Mouse (Mus musculus) liver, postnatal 0 days (tissue): ENCODE measurements at regions not wholly inside any gene's neighbourhood (a gene's known extent, or its start where the extent isn't known, plus 50 kb on each side); places are given as distances from the start of the nearest gene placed in this dataset.

Experiments used
- ATAC-seq: fragments of 200-750 bp; cut with Nextera tagmentation; 2 replicates; pipeline ENCODE4 v1.8.0; 2017; ENCODE audit warnings: mild to moderate bottlenecking, moderate library complexity
- DNase-seq: peaks from one replicate; pipeline ENCODE4 v3.0.0-alpha.2; 2016
- H3K27ac ChIP-seq: fragments of 300-500 bp; sonication (generic); 2 replicates; pipeline ENCODE4 v1.5.1; 2014; ENCODE audit warnings: antibody characterized with exemption, moderate library complexity, mild to moderate bottlenecking, low read depth
- H3K27me3 ChIP-seq: fragments of 300-500 bp; sonication (generic); 2 replicates; pipeline ENCODE4 v1.6.1; 2014; ENCODE audit warnings: low read length, control low read depth, mixed read lengths; ENCODE audit not compliant: insufficient read depth
- H3K36me3 ChIP-seq: fragments of 300-500 bp; sonication (generic); replicated peaks from 2 replicates; pipeline ENCODE4 v1.6.1; 2014; ENCODE audit warnings: mild to moderate bottlenecking, control low read depth, low read length, moderate library complexity, mixed read lengths; ENCODE audit not compliant: insufficient read depth
- H3K4me1 ChIP-seq: fragments of 300-500 bp; sonication (generic); 2 replicates; pipeline ENCODE4 v1.6.1; 2014; ENCODE audit warnings: antibody characterized with exemption, mild to moderate bottlenecking, control low read depth; ENCODE audit not compliant: insufficient read depth
- H3K4me2 ChIP-seq: fragments of 300-500 bp; sonication (generic); 2 replicates; pipeline ENCODE4 v1.6.1; 2014; ENCODE audit warnings: low read depth, mild to moderate bottlenecking, low read length, moderate library complexity, mixed read lengths
- H3K4me3 ChIP-seq: fragments of 300-500 bp; sonication (generic); 2 replicates; pipeline ENCODE4 v1.5.1; 2014; ENCODE audit warnings: low read depth, low read length
- H3K9ac ChIP-seq: fragments of 300-500 bp; sonication (generic); replicated peaks from 2 replicates; pipeline ENCODE4 v1.6.1; 2014; ENCODE audit warnings: mild to moderate bottlenecking, moderate library complexity
- H3K9me3 ChIP-seq: fragments of 300-500 bp; sonication (generic); 2 replicates; pipeline ENCODE4 v1.6.1; 2016; ENCODE audit warnings: mild to moderate bottlenecking, control low read depth, low read length, mixed read lengths
- CTCF ChIP-seq: sonication (generic); IDR thresholded peaks from 2 replicates; pipeline ENCODE4 v1.5.1; 2016; ENCODE audit warnings: antibody characterized with exemption, low read depth
- EP300 ChIP-seq: IDR thresholded peaks from 2 replicates; pipeline ENCODE4 v1.6.1; 2016; ENCODE audit warnings: antibody characterized with exemption, low read depth, mild to moderate bottlenecking
- WGBS: fragments of 180-500 bp; shearing (Covaris S2); extraction: QIAGEN DNeasy Blood & Tissue Kit; methylation state at CpG from one replicate; pipeline ENCODE4 v1.1.7; 2014; ENCODE audit not compliant: insufficient replicate concordance; 5-methylcytosine and 5-hydroxymethylcytosine counted together

DNA sequence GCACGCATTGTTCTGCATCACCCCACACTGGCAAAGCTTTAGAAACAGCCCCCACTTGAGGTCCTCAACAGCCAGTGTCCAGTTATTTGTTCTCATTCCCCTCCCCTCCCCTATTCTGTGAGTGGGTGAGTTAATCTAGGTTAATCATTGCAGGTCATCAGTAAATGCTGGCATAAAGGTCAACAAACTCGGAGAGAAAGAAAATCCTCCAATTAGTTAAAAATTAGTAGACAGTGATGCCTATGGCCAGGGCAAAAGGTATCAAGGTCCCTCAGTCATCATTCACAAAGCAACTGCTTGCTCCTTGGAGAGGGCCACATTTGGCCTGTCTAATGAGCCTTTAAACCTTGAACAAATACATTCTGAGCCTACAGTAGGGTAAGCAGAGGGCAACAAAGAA, 105.3 kb upstream of the Dynlrb2 start:
- Histone ChIP-seq H3K9me3 (no peaks in the 10 kb centered on the region), H3K27me3 (no peaks in the 10 kb centered on the region), H3K36me3 (no peaks in the 10 kb centered on the region), H3K27ac (no peak overlapping the region), H3K4me3 (no peak overlapping the region), H3K4me1 (no peaks in the 10 kb centered on the region), H3K4me2 (no peak overlapping the region), H3K9ac (no peak overlapping the region)
- DNase-seq = no peak
- peak; percentile 25; the same call in 1 of the 2 replicates for ATAC-seq
- TF ChIP-seq CTCF = no peak
- no peak for TF ChIP-seq EP300
- WGBS = 72% methylated on average over 2 of the region's 2 CpGs

DNA sequence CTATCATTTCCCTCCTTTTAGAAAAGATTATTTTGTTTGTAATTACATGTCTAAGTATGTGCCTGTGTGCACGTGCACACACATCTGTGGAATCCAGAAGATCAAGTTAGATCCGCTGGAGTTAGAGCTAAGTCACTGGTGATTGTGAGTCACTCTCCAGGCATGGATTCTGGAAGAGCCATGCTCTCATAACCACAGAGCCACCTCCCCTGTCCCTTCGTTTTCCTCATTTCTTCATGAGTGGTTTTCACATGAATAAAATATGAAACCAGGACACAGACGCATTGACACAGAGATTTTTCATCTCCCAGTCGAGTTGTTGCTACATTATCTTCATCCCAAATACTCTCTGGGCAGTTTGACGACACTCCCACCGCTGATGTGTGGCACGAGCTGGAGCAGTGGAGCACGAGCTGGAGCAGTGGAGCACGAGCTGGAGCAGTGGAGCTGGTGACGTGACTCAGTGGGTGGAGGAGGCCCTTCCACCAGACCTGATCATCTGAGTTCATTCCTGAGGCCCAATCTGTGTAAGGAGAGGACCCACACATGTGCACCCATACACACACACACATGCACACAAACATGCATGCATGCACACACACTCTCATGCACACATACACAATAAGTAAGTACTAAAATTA, 106.1 kb upstream of the Dynlrb2 start:
- 79% methylated on average over 11 of the region's 11 CpGs for WGBS
- H3K27ac ChIP-seq = no peak overlapping the region
- no peak for ATAC-seq

DNA sequence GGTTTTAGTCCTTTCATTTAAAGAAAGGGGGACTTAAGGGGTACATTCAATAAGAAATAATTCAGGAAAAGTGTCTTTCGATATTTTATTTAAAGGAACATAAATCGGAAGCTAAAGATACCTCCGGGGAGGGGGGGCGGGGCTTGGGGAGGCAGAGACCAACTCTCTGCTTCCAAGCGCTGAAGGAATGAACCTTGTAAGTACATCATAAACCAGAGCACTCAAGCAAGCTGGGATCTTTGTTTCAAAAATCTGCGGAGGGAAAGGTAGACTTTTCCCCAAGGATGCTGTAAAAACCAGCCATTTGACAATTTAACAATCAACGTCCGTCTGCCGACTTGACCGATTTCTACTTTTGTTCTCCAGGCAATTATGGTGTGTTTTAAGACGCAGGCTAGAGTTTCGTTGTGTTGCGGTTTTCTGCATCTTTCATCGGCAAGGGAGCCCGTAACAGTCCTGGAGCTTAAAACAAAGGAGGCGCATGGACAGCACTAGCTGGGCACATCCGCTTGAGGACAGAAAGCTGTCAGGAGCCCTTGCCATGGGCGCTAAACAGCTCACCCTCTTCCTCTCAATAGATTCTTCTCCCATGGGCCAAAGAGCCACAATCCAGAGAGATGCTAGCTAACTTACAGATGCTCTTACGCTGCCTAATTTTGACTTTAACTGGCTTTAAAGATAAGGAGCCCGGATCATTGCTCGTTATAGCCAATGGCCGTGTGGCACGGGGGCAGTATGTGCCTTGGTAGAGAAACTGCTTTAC, 119.4 kb upstream of the Dynlrb2 start:
- Histone ChIP-seq H3K27me3 (no peaks in the 10 kb centered on the region), H3K9ac (no peak overlapping the region), H3K9me3 (no peaks in the 10 kb centered on the region), H3K4me2 (no peak overlapping the region), H3K27ac (no peak overlapping the region), H3K36me3 (no peaks in the 10 kb centered on the region), H3K4me1 (no peaks in the 10 kb centered on the region), H3K4me3 (no peak overlapping the region)
- ATAC-seq (no peak), DNase-seq (no peak)
- 86% methylated on average over 23 of the region's 23 CpGs for WGBS
- TF ChIP-seq EP300 = no peak
- no peak for TF ChIP-seq CTCF

More for the DNA sequence above, 106.1 kb upstream of the Dynlrb2 start:
- Histone ChIP-seq H3K9ac (no peak overlapping the region), H3K36me3 (no peaks in the 10 kb centered on the region), H3K4me2 (no peak overlapping the region), H3K27me3 (no peaks in the 10 kb centered on the region), H3K4me1 (no peaks in the 10 kb centered on the region), H3K4me3 (no peak overlapping the region), H3K9me3 (no peaks in the 10 kb centered on the region)
- no peak for DNase-seq
- TF ChIP-seq EP300 (no peak), CTCF (no peak)

DNA sequence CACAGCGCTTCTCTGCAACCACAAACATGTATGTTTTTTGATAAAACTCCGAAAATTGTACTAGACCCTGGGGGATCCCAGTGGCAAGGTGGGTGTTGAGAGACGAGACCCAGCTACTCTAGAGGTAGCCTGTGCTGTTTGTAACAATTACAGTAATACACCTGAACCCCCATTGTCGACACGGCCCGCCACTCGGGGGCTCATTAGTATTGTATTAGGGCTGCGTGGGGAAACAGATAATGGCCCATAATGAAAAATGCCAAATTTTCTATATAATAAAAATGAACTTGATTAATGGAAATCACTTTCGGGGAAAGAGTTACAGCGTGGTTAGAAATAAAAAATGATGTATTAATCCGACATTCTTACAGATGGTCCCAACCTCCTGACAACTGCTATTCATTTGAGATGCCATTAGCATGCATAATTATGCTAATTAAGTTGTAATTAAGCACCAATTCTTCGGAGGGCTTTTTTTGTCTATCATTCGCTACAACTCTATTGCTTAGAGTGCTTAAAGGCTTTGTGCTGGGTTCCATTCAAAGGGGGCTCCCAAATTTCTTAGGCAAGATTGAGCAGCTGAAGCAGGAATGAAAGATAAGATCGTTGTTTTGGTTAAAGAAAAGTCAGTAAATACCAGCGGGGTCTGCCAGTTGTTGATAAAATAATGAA, 120.2 kb upstream of the Dynlrb2 start:
- WGBS = 72% methylated on average over 15 of the region's 15 CpGs
- H3K4me1 ChIP-seq = no peaks in the 10 kb centered on the region
- TF ChIP-seq EP300 (no peak), CTCF (no peak)
- H3K27me3 ChIP-seq = no peaks in the 10 kb centered on the region
- no peaks in the 10 kb centered on the region for H3K9me3 ChIP-seq
- H3K9ac ChIP-seq = no peak overlapping the region
- no peak for DNase-seq
- no peak for ATAC-seq
- no peak overlapping the region for H3K4me3 ChIP-seq
- no peak overlapping the region for H3K27ac ChIP-seq
- no peaks in the 10 kb centered on the region for H3K36me3 ChIP-seq
- H3K4me2 ChIP-seq = no peak overlapping the region

DNA sequence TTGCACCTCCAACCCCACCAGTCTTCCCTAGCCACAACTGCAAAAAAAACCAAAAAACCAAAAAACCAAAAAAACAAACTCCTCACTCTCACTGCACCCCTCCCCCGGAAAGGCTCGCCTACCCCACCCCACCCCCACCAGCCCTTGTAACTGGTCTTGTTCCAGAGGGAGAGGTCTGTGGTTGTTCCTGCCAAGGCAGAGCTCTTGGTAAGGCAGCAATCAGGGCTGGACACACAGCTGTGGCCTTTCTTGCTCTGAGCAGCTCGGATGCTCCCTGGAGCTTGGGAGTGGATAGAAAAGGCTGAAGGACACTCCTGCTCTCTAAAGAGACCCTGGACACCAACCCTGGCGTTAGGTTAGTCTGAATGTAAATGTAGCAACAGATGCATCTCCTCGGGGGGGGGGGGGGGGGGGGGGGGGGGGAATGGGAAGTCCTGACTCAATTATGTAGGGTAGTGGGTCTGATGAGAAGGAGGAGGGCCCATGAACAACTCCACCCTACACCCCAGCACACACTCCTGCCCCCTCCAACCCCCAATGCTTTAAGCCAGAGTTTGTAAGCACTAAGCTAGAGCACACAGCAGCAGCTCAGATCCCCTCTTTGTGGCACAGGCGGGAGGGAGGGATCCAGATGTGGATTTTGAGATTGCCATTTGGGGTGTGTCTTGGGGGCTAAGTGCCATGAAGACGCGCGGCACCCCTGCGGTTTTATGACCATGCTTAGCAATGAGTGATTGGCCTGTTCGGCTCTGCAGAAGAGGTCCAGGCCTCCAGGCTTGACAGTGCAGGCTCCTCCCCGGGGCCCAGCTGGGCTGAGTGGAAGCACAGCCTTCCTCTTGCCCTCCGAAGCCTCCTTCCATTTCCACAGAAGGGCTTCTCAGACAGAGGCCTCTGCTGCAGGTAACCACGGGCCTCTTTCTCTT, 121.0 kb upstream of the Dynlrb2 start:
- no peak overlapping the region for H3K4me2 ChIP-seq
- no peaks in the 10 kb centered on the region for H3K4me1 ChIP-seq
- ATAC-seq (no peak), DNase-seq (no peak)
- no peaks in the 10 kb centered on the region for H3K27me3 ChIP-seq
- no peak overlapping the region for H3K27ac ChIP-seq
- no peak overlapping the region for H3K4me3 ChIP-seq
- no peaks in the 10 kb centered on the region for H3K9me3 ChIP-seq
- TF ChIP-seq EP300 (no peak), CTCF (no peak)
- 48% methylated on average over 12 of the region's 14 CpGs for WGBS
- H3K36me3 ChIP-seq = no peaks in the 10 kb centered on the region
- H3K9ac ChIP-seq = no peak overlapping the region

DNA sequence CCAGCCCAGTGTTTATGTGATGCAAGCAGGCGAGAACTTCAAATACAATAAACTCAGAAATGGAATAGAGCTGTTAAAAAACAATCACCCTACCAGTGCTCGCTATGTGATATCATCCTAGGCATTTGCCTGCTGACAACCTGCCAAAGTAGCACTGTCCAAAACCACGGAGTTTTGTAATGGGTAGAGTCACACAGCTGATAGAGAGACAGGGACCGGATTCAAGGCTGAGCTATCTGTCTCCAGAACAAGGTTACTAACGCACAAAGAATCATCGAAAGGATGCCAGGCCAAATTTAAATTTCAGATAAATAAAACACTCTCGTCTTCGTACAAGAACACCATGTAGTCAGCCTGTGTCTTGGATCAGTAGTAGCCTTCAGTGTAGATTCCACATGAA, 121.7 kb upstream of the Dynlrb2 start:
- no peak overlapping the region for H3K4me3 ChIP-seq
- WGBS = 65% methylated on average over 8 of the region's 8 CpGs
- no peaks in the 10 kb centered on the region for H3K4me1 ChIP-seq
- no peak for TF ChIP-seq CTCF
- TF ChIP-seq EP300 = no peak
- no peak overlapping the region for H3K9ac ChIP-seq
- no peak overlapping the region for H3K4me2 ChIP-seq
- ATAC-seq (no peak), DNase-seq (no peak)
- no peaks in the 10 kb centered on the region for H3K27me3 ChIP-seq
- no peaks in the 10 kb centered on the region for H3K9me3 ChIP-seq
- H3K36me3 ChIP-seq = no peaks in the 10 kb centered on the region
- H3K27ac ChIP-seq = no peak overlapping the region
